Mouse (Mus musculus): ENCODE measurements around the gene Ank2.

DNA sequence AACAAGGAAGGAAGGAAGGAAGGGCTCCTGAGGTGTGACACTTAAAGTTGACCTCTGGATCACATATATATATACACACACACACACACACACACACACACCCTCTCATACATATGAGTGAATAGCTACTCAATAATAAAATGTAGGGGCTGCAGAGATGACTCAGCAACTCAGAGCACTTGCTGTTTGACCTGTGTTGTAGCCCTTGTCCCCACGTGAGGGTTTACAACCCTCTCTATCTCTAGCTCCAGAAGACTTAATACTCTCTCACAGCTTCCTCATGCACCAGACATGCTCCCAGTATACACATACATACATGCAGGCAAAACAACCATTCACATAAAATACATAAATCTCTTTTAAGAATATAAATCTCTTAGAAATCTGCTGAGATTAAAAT lies 369.4 kb downstream of the Ank2 start:
- TF ChIP-seq GATA1 (IDR thresholded peaks at IDR 0.05; ENCODE audit: low read length) (no peak), TAL1 (IDR thresholded peaks at IDR 0.05; ENCODE audit: low read length) (no peak)
